Mouse (Mus musculus): Measurements from ENCODE around the gene Taar5. TPM values are rescaled to one million over a fixed set of nuclear protein-coding genes. Genes with fewer than 3 reads are reported as not detected.

The Taar5 gene
- polyA plus RNA-seq, 1 experiment = not detected

- Histone ChIP-seq H3K4me3 (ENCODE audit: control insufficient read depth, insufficient read depth, low read length) (no peak within 1 kb of the TSS), H3K4me1 (replicated peaks; ENCODE audit: control insufficient read depth, insufficient read depth, low read length) (no peaks in the 10 kb centered on the region), H3K36me3 (ENCODE audit: control insufficient read depth, insufficient read depth, low read length) (no peaks in the 10 kb centered on the region), H3K27me3 (ENCODE audit: control insufficient read depth, insufficient read depth, low read length) (no peaks in the 10 kb centered on the region), H3K27ac (ENCODE audit: control insufficient read depth, insufficient read depth, low read length) (no peak within 1 kb of the TSS)
- no peak for DNase-seq
- TF ChIP-seq CTCF (IDR thresholded peaks at IDR 0.05; ENCODE audit: borderline replicate concordance, control insufficient read depth, extremely low read depth, insufficient read depth, low read length, poor library complexity) (no peak), POLR2A (IDR thresholded peaks at IDR 0.05; ENCODE audit: control insufficient read depth, extremely low read depth, insufficient read depth, low read length, poor library complexity) (no peak)
- 92% methylated on average over 16 of the region's 16 CpGs for WGBS
Measured at GRCm38 (mm10) chr10:23949508-23950005, 20.9 kb upstream of the Taar5 start, which contains the start of gene Taar3. Taar3 (plus strand) TSS chr10:23949558.

- H3K36me3 ChIP-seq (ENCODE audit: control insufficient read depth, insufficient read depth, low read length) = no peaks in the 10 kb centered on the region
- TF ChIP-seq CTCF (IDR thresholded peaks at IDR 0.05; ENCODE audit: borderline replicate concordance, control insufficient read depth, extremely low read depth, insufficient read depth, low read length, poor library complexity) = no peak
- H3K4me3 ChIP-seq (ENCODE audit: control insufficient read depth, insufficient read depth, low read length) = no peak overlapping the region
- WGBS = 87% methylated on average over 6 of the region's 6 CpGs
- DNase-seq = no peak
- H3K4me1 ChIP-seq (replicated peaks; ENCODE audit: control insufficient read depth, insufficient read depth, low read length) = no peaks in the 10 kb centered on the region
- no peaks in the 10 kb centered on the region for H3K27me3 ChIP-seq (ENCODE audit: control insufficient read depth, insufficient read depth, low read length)
- H3K27ac ChIP-seq (ENCODE audit: control insufficient read depth, insufficient read depth, low read length) = no peak overlapping the region
Measured at GRCm38 (mm10) chr10:23951714-23952113, 18.8 kb upstream of the Taar5 start.

- Histone ChIP-seq H3K27me3 (ENCODE audit: control insufficient read depth, insufficient read depth, low read length) (no peaks in the 10 kb centered on the region), H3K4me1 (replicated peaks; ENCODE audit: control insufficient read depth, insufficient read depth, low read length) (no peaks in the 10 kb centered on the region), H3K27ac (ENCODE audit: control insufficient read depth, insufficient read depth, low read length) (no peak overlapping the region), H3K36me3 (ENCODE audit: control insufficient read depth, insufficient read depth, low read length) (no peaks in the 10 kb centered on the region), H3K4me3 (ENCODE audit: control insufficient read depth, insufficient read depth, low read length) (no peak overlapping the region)
- TF ChIP-seq POLR2A (IDR thresholded peaks at IDR 0.05; ENCODE audit: control insufficient read depth, extremely low read depth, insufficient read depth, low read length, poor library complexity) (no peak), CTCF (IDR thresholded peaks at IDR 0.05; ENCODE audit: borderline replicate concordance, control insufficient read depth, extremely low read depth, insufficient read depth, low read length, poor library complexity) (no peak)
- DNase-seq = no peak
- 85% methylated on average over 3 of the region's 3 CpGs for WGBS
Measured at GRCm38 (mm10) chr10:23959071-23959470, 11.4 kb upstream of the Taar5 start.

- 75% methylated on average over 13 of the region's 13 CpGs for WGBS
- Histone ChIP-seq H3K36me3 (ENCODE audit: control insufficient read depth, insufficient read depth, low read length) (no peaks in the 10 kb centered on the region), H3K27me3 (ENCODE audit: control insufficient read depth, insufficient read depth, low read length) (no peaks in the 10 kb centered on the region), H3K4me3 (ENCODE audit: control insufficient read depth, insufficient read depth, low read length) (no peak within 1 kb of the TSS), H3K27ac (ENCODE audit: control insufficient read depth, insufficient read depth, low read length) (no peak within 1 kb of the TSS), H3K4me1 (replicated peaks; ENCODE audit: control insufficient read depth, insufficient read depth, low read length) (no peaks in the 10 kb centered on the region)
- no peak for DNase-seq
- TF ChIP-seq CTCF (IDR thresholded peaks at IDR 0.05; ENCODE audit: borderline replicate concordance, control insufficient read depth, extremely low read depth, insufficient read depth, low read length, poor library complexity) (no peak), POLR2A (IDR thresholded peaks at IDR 0.05; ENCODE audit: control insufficient read depth, extremely low read depth, insufficient read depth, low read length, poor library complexity) (no peak)
Measured at GRCm38 (mm10) chr10:23960444-23960915, 10.0 kb upstream of the Taar5 start, which contains the start of gene Taar4. Taar4 (plus strand) TSS chr10:23960494.

GRCm38 (mm10) chr10:23963444-23963843 lies 7.1 kb upstream of the Taar5 start:
- no peaks in the 10 kb centered on the region for H3K27me3 ChIP-seq (ENCODE audit: control insufficient read depth, insufficient read depth, low read length)
- DNase-seq = no peak
- H3K4me3 ChIP-seq (ENCODE audit: control insufficient read depth, insufficient read depth, low read length) = no peak overlapping the region
- H3K27ac ChIP-seq (ENCODE audit: control insufficient read depth, insufficient read depth, low read length) = no peak overlapping the region
- 73% methylated on average over 3 of the region's 3 CpGs for WGBS
- no peaks in the 10 kb centered on the region for H3K4me1 ChIP-seq (replicated peaks; ENCODE audit: control insufficient read depth, insufficient read depth, low read length)
- no peaks in the 10 kb centered on the region for H3K36me3 ChIP-seq (ENCODE audit: control insufficient read depth, insufficient read depth, low read length)
- TF ChIP-seq CTCF (IDR thresholded peaks at IDR 0.05; ENCODE audit: borderline replicate concordance, control insufficient read depth, extremely low read depth, insufficient read depth, low read length, poor library complexity) (no peak), POLR2A (IDR thresholded peaks at IDR 0.05; ENCODE audit: control insufficient read depth, extremely low read depth, insufficient read depth, low read length, poor library complexity) (no peak)

- no peak for DNase-seq
- Histone ChIP-seq H3K4me1 (replicated peaks; ENCODE audit: control insufficient read depth, insufficient read depth, low read length) (no peaks in the 10 kb centered on the region), H3K4me3 (ENCODE audit: control insufficient read depth, insufficient read depth, low read length) (no peak overlapping the region), H3K36me3 (ENCODE audit: control insufficient read depth, insufficient read depth, low read length) (no peaks in the 10 kb centered on the region), H3K27me3 (ENCODE audit: control insufficient read depth, insufficient read depth, low read length) (no peaks in the 10 kb centered on the region), H3K27ac (ENCODE audit: control insufficient read depth, insufficient read depth, low read length) (no peak overlapping the region)
- TF ChIP-seq CTCF (IDR thresholded peaks at IDR 0.05; ENCODE audit: borderline replicate concordance, control insufficient read depth, extremely low read depth, insufficient read depth, low read length, poor library complexity) = no peak
- TF ChIP-seq POLR2A (IDR thresholded peaks at IDR 0.05; ENCODE audit: control insufficient read depth, extremely low read depth, insufficient read depth, low read length, poor library complexity) = no peak
- WGBS = 93% methylated on average over 6 of the region's 6 CpGs
Measured at GRCm38 (mm10) chr10:23964921-23965610, 5.4 kb upstream of the Taar5 start.

Measured in thymus, adult 2 months (tissue).